Mouse (Mus musculus): ENCODE measurements at regions not wholly inside any gene's neighbourhood (a gene's known extent, or its start where the extent isn't known, plus 50 kb on each side); places are given as distances from the start of the nearest gene placed in this dataset.

DNA sequence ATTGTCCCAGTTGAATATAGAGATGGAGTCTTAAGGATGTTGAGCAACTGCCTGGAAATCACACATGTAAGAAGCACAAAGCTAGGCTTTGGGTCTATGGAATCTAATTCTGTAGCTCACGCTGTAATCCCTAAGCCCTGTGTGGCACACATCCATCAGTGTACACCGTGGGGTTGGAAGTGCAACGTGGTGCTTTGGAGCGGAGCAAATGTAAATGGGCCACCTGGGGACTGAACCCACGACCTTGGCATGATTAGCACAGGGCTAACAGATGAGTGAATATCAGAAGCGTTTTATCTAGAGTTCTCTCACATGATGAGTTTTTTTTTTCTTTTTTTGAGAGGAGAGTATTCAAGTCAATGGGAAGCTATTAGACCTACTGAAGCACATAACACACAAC, 437.6 kb downstream of the Tmem182 start:
- peaks cover 41% of the 10 kb centered on the region for H3K9me3 ChIP-seq (replicated peaks)
- no peak overlapping the region for H3K4me3 ChIP-seq (ENCODE audit: low read depth, low read length)
- H3K36me3 ChIP-seq (replicated peaks): no peaks in the 10 kb centered on the region
- TF ChIP-seq TAL1 (conservative IDR thresholded peaks at IDR 0.05; ENCODE audit: low read depth, low read length) (no peak), GATA2 (IDR thresholded peaks at IDR 0.05; ENCODE audit: borderline replicate concordance, low read depth, low read length) (no peak), POLR2AphosphoS5 (IDR thresholded peaks at IDR 0.05; ENCODE audit: insufficient replicate concordance, low read depth, low read length) (no peak), CTCF (IDR thresholded peaks at IDR 0.05; ENCODE audit: low read depth, low read length) (no peak), GATA1 (IDR thresholded peaks at IDR 0.05; ENCODE audit: borderline replicate concordance, low read length) (no peak)
- ATAC-seq (ENCODE audit: extremely low read depth, insufficient number of reproducible peaks, low FRiP score, poor library complexity, severe bottlenecking) (no peak), DNase-seq (ENCODE audit: low spot score) (no peak)
- no peaks in the 10 kb centered on the region for H3K4me1 ChIP-seq (ENCODE audit: insufficient read depth, low read depth, low read length)
- H3K27me3 ChIP-seq (ENCODE audit: insufficient read depth, low read length): no peaks in the 10 kb centered on the region

GRCm38 (mm10) chr1:41244627-41245026, 439.2 kb downstream of the Tmem182 start:
- no peaks in the 10 kb centered on the region for H3K36me3 ChIP-seq (replicated peaks)
- H3K27me3 ChIP-seq (ENCODE audit: insufficient read depth, low read length): no peaks in the 10 kb centered on the region
- ATAC-seq (ENCODE audit: extremely low read depth, insufficient number of reproducible peaks, low FRiP score, poor library complexity, severe bottlenecking) (no peak), DNase-seq (ENCODE audit: low spot score) (no peak)
- H3K4me3 ChIP-seq (ENCODE audit: low read depth, low read length): no peak overlapping the region
- H3K9me3 ChIP-seq (replicated peaks): peaks cover 33% of the 10 kb centered on the region
- no peaks in the 10 kb centered on the region for H3K4me1 ChIP-seq (ENCODE audit: insufficient read depth, low read depth, low read length)
- TF ChIP-seq GATA1 (IDR thresholded peaks at IDR 0.05; ENCODE audit: borderline replicate concordance, low read length): no peak
- TF ChIP-seq POLR2AphosphoS5 (IDR thresholded peaks at IDR 0.05; ENCODE audit: insufficient replicate concordance, low read depth, low read length): no peak
- no peak for TF ChIP-seq TAL1 (conservative IDR thresholded peaks at IDR 0.05; ENCODE audit: low read depth, low read length)
- TF ChIP-seq CTCF (IDR thresholded peaks at IDR 0.05; ENCODE audit: low read depth, low read length): no peak
- no peak for TF ChIP-seq GATA2 (IDR thresholded peaks at IDR 0.05; ENCODE audit: borderline replicate concordance, low read depth, low read length)

DNA sequence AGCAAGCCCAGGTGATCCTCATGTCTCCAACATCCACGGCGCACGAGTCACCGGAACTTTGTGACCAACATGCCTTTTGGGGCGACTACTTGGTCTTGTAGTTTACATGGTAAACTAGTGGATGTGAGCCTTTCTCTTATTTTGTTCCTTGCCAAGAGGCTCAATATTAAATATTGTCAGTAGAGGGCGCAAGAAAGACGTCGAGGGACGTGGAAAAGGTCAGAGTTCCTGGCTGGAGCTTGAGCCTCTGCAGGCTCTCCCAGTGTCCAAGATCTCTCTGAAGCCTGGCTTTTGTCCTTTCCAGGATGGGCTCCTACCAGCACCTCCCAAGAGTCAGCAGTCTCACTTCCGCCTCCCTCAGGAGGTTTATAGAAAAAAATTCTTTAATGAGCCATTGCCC, 458.8 kb downstream of the Tmem182 start:
- no peak for TF ChIP-seq TAL1 (conservative IDR thresholded peaks at IDR 0.05; ENCODE audit: low read depth, low read length)
- TF ChIP-seq GATA1 (IDR thresholded peaks at IDR 0.05; ENCODE audit: borderline replicate concordance, low read length): no peak
- Histone ChIP-seq H3K4me3 (ENCODE audit: low read depth, low read length) (no peak overlapping the region), H3K27me3 (ENCODE audit: insufficient read depth, low read length) (no peaks in the 10 kb centered on the region), H3K36me3 (replicated peaks) (no peaks in the 10 kb centered on the region), H3K4me1 (ENCODE audit: insufficient read depth, low read depth, low read length) (no peaks in the 10 kb centered on the region), H3K9me3 (replicated peaks) (peaks cover 40% of the 10 kb centered on the region)
- no peak for DNase-seq (ENCODE audit: low spot score)
- ATAC-seq (ENCODE audit: extremely low read depth, insufficient number of reproducible peaks, low FRiP score, poor library complexity, severe bottlenecking): no peak

- Histone ChIP-seq H3K27me3 (ENCODE audit: insufficient read depth, low read length) (no peaks in the 10 kb centered on the region), H3K4me3 (ENCODE audit: low read depth, low read length) (no peak overlapping the region), H3K36me3 (replicated peaks) (no peaks in the 10 kb centered on the region), H3K4me1 (ENCODE audit: insufficient read depth, low read depth, low read length) (no peaks in the 10 kb centered on the region), H3K9me3 (replicated peaks) (peaks cover 34% of the 10 kb centered on the region)
- DNase-seq (ENCODE audit: low spot score) (no peak), ATAC-seq (ENCODE audit: extremely low read depth, insufficient number of reproducible peaks, low FRiP score, poor library complexity, severe bottlenecking) (no peak)
- TF ChIP-seq CTCF (IDR thresholded peaks at IDR 0.05; ENCODE audit: low read depth, low read length) (no peak), POLR2AphosphoS5 (IDR thresholded peaks at IDR 0.05; ENCODE audit: insufficient replicate concordance, low read depth, low read length) (no peak), GATA1 (IDR thresholded peaks at IDR 0.05; ENCODE audit: borderline replicate concordance, low read length) (no peak), GATA2 (IDR thresholded peaks at IDR 0.05; ENCODE audit: borderline replicate concordance, low read depth, low read length) (no peak), TAL1 (conservative IDR thresholded peaks at IDR 0.05; ENCODE audit: low read depth, low read length) (no peak)
These were observed 465.8 kb downstream of the Tmem182 start for GRCm38 (mm10) chr1:41271111-41271730.

GRCm38 (mm10) chr1:41274573-41275270, 469.3 kb downstream of the Tmem182 start:
- ATAC-seq (ENCODE audit: extremely low read depth, insufficient number of reproducible peaks, low FRiP score, poor library complexity, severe bottlenecking): no peak
- Histone ChIP-seq H3K36me3 (replicated peaks) (no peaks in the 10 kb centered on the region), H3K9me3 (replicated peaks) (peaks cover 31% of the 10 kb centered on the region), H3K4me3 (ENCODE audit: low read depth, low read length) (no peak overlapping the region), H3K4me1 (ENCODE audit: insufficient read depth, low read depth, low read length) (no peaks in the 10 kb centered on the region), H3K27me3 (ENCODE audit: insufficient read depth, low read length) (no peaks in the 10 kb centered on the region)
- DNase-seq (ENCODE audit: low spot score): no peak
- TF ChIP-seq POLR2AphosphoS5 (IDR thresholded peaks at IDR 0.05; ENCODE audit: insufficient replicate concordance, low read depth, low read length) (no peak), CTCF (IDR thresholded peaks at IDR 0.05; ENCODE audit: low read depth, low read length) (no peak), GATA2 (IDR thresholded peaks at IDR 0.05; ENCODE audit: borderline replicate concordance, low read depth, low read length) (no peak), GATA1 (IDR thresholded peaks at IDR 0.05; ENCODE audit: borderline replicate concordance, low read length) (no peak), TAL1 (conservative IDR thresholded peaks at IDR 0.05; ENCODE audit: low read depth, low read length) (no peak)

DNA sequence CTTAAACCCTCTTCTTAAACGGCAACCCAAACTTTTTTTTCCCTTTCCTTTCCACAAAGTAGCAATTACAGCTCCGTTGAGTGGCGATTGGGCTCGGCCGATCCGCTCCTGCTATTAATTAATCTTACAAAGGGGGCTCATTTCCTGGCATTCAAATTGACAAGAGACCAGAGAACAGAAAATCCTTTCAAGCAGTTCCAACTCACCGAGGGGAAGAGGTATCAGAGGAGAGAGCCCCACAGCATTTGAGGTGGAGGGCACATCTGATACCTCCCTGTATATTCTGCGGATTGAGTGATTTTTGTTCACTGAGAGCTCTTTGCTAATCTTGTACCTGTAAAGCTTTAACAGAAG, 469.8 kb downstream of the Tmem182 start:
- no peak for TF ChIP-seq TAL1 (conservative IDR thresholded peaks at IDR 0.05; ENCODE audit: low read depth, low read length)
- Histone ChIP-seq H3K27me3 (ENCODE audit: insufficient read depth, low read length) (no peaks in the 10 kb centered on the region), H3K4me3 (ENCODE audit: low read depth, low read length) (no peak overlapping the region), H3K4me1 (ENCODE audit: insufficient read depth, low read depth, low read length) (no peaks in the 10 kb centered on the region), H3K36me3 (replicated peaks) (no peaks in the 10 kb centered on the region), H3K9me3 (replicated peaks) (peaks cover 30% of the 10 kb centered on the region)
- DNase-seq (ENCODE audit: low spot score) (no peak), ATAC-seq (ENCODE audit: extremely low read depth, insufficient number of reproducible peaks, low FRiP score, poor library complexity, severe bottlenecking) (no peak)
